Mouse (Mus musculus): ENCODE data around the gene Nkd1. TPM values are rescaled to one million over a fixed set of nuclear protein-coding genes. Genes with fewer than 3 reads are reported as not detected.

Nkd1 gene
- polyA plus RNA-seq, 1 experiment from 2014 or later, result 26.5 TPM

GRCm38 (mm10) chr8:88635474-88636397 lies 114.6 kb downstream of the Nkd1 start, which contains the start of gene Snx20:
Snx20 (minus strand) TSS chr8:88636128.
- no peaks in the 10 kb centered on the region for H3K4me1 ChIP-seq (replicated peaks)
- no peak within 1 kb of the TSS for H3K9ac ChIP-seq
- no peak for ATAC-seq (ENCODE audit: insufficient number of reproducible peaks, low FRiP score)
- 70% methylated on average over 14 of the region's 14 CpGs for WGBS
- H3K4me2 ChIP-seq, result no peak within 1 kb of the TSS
- H3K9me3 ChIP-seq (replicated peaks), result no peaks in the 10 kb centered on the region
- 0 out of 2 replicates have a peak, but pooled peaks cover 5% of the 10 kb centered on the region for H3K27me3 ChIP-seq (replicated peaks)
- H3K4me3 ChIP-seq, result no peak within 1 kb of the TSS
- no peak within 1 kb of the TSS for H3K27ac ChIP-seq (ENCODE audit: poor library complexity, severe bottlenecking)
- no peaks in the 10 kb centered on the region for H3K36me3 ChIP-seq

- Histone ChIP-seq H3K27me3 (replicated peaks) (0 out of 2 replicates have a peak, but pooled peaks cover 5% of the 10 kb centered on the region), H3K4me3 (no peak overlapping the region), H3K9me3 (replicated peaks) (no peaks in the 10 kb centered on the region), H3K36me3 (no peaks in the 10 kb centered on the region), H3K4me1 (replicated peaks) (no peaks in the 10 kb centered on the region), H3K27ac (ENCODE audit: poor library complexity, severe bottlenecking) (no peak overlapping the region), H3K4me2 (no peak overlapping the region), H3K9ac (no peak overlapping the region)
- ATAC-seq (ENCODE audit: insufficient number of reproducible peaks, low FRiP score), result no peak
- WGBS, result 72% methylated on average over 9 of the region's 9 CpGs
Observed at GRCm38 (mm10) chr8:88637092-88638000, 116.2 kb downstream of the Nkd1 start.

- 95% methylated on average over 3 of the region's 3 CpGs for WGBS
- no peaks in the 10 kb centered on the region for H3K36me3 ChIP-seq
- ATAC-seq (ENCODE audit: insufficient number of reproducible peaks, low FRiP score), result no peak
Observed at GRCm38 (mm10) chr8:88638908-88639307, 117.8 kb downstream of the Nkd1 start.

GRCm38 (mm10) chr8:88642734-88643564 lies 121.8 kb downstream of the Nkd1 start:
- Histone ChIP-seq H3K4me1 (replicated peaks) (peaks cover 12% of the 10 kb centered on the region), H3K36me3 (no peaks in the 10 kb centered on the region), H3K27ac (ENCODE audit: poor library complexity, severe bottlenecking) (no peak overlapping the region), H3K4me3 (no peak overlapping the region), H3K4me2 (no peak overlapping the region), H3K9ac (no peak overlapping the region), H3K27me3 (replicated peaks) (peaks cover 2% of the 10 kb centered on the region), H3K9me3 (replicated peaks) (no peaks in the 10 kb centered on the region)
- ATAC-seq (ENCODE audit: insufficient number of reproducible peaks, low FRiP score), result no peak
- WGBS, result 81% methylated on average over 5 of the region's 5 CpGs

More at GRCm38 (mm10) chr8:88638908-88639307, 117.8 kb downstream of the Nkd1 start:
- Histone ChIP-seq H3K4me2 (no peak overlapping the region), H3K27me3 (replicated peaks) (0 out of 2 replicates have a peak, but pooled peaks cover 5% of the 10 kb centered on the region), H3K9me3 (replicated peaks) (no peaks in the 10 kb centered on the region), H3K4me1 (replicated peaks) (no peaks in the 10 kb centered on the region), H3K27ac (ENCODE audit: poor library complexity, severe bottlenecking) (no peak overlapping the region), H3K4me3 (no peak overlapping the region), H3K9ac (no peak overlapping the region)

Other genes with a start within 250 kb of the Nkd1 start
- gene Adcy7, start 249.0 kb upstream of the Nkd1 start, polyA plus RNA-seq (2016; fragmentation: Nextera tagmentation; extraction: Ambion mirVana), result 3.8 and 4.1 TPM in 2 replicates
- gene Brd7, start 159.2 kb upstream of the Nkd1 start, polyA plus RNA-seq (2016; fragmentation: Nextera tagmentation; extraction: Ambion mirVana), result 79.5 and 80.3 TPM in 2 replicates
- gene Snx20, start 114.8 kb downstream of the Nkd1 start, polyA plus RNA-seq (2016; fragmentation: Nextera tagmentation; extraction: Ambion mirVana), result 1.1 and 1.2 TPM in 2 replicates
- gene Nod2, start 126.0 kb downstream of the Nkd1 start, polyA plus RNA-seq (2016; fragmentation: Nextera tagmentation; extraction: Ambion mirVana), result 0.10 and 0.17 TPM in 2 replicates
- 12.0 and 12.9 TPM in 2 replicates for gene Cyld, start 175.7 kb downstream of the Nkd1 start, polyA plus RNA-seq (2016; fragmentation: Nextera tagmentation; extraction: Ambion mirVana)

Measured in heart, embryonic 12.5 days (tissue).